Mouse (Mus musculus): ENCODE data around the gene Ube4b. TPM values are rescaled to one million over a fixed set of nuclear protein-coding genes. Genes with fewer than 3 reads are reported as not detected.
A peak's percentile ranks its signal among the peaks of the same experiment; 100 is the strongest.

The Ube4b gene
- total and polyA plus RNA-seq, 2 experiments from 2014 or later: 47.6 to 93.3 TPM

DNA sequence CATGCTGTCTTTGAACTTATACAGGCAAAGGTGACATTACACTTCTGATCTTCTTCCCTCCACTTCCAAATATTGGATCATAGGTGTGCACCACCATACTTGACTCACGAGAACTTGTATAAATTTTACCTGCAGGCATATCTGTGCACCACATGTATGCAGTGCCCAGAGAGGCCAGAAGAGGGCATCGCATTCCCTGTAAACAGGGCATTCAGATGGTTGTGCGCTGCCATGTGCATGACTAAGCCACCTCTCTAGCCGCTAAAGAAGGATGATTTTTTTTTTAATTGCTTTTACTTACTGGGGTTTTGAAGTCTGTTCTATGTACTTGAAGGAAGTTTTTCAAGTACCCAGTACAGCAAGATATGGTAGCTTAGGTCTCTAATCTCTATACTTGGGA is 27.1 kb upstream of the Ube4b start:
- 83% methylated on average over 4 of the region's 4 CpGs for WGBS
- H3K4me3 ChIP-seq (ENCODE audit: low read depth, low read length): no peak overlapping the region
- no peak overlapping the region for H3K9ac ChIP-seq
- peak; percentile 56 for TF ChIP-seq CTCF (IDR thresholded peaks at IDR 0.05; ENCODE audit: low read depth)
- ATAC-seq (no peak), DNase-seq (no peak)
- H3K9me3 ChIP-seq (ENCODE audit: low read length): no peaks in the 10 kb centered on the region
- H3K4me1 ChIP-seq (ENCODE audit: insufficient read depth): no peaks in the 10 kb centered on the region
- H3K4me2 ChIP-seq (ENCODE audit: low read depth): no peak overlapping the region
- H3K27me3 ChIP-seq (ENCODE audit: insufficient read depth, low read length): no peaks in the 10 kb centered on the region
- no peak overlapping the region for H3K27ac ChIP-seq (ENCODE audit: low read depth, low read length)
- H3K36me3 ChIP-seq (ENCODE audit: insufficient read depth): no peaks in the 10 kb centered on the region

GRCm38 (mm10) chr4:149450636-149451035 is 24.1 kb upstream of the Ube4b start:
- DNase-seq: no peak
- no peak for TF ChIP-seq CTCF (IDR thresholded peaks at IDR 0.05; ENCODE audit: low read depth)

GRCm38 (mm10) chr4:149446309-149446708 is 19.8 kb upstream of the Ube4b start:
- Histone ChIP-seq H3K9ac (no peak overlapping the region), H3K9me3 (ENCODE audit: low read length) (no peaks in the 10 kb centered on the region), H3K36me3 (ENCODE audit: insufficient read depth) (no peaks in the 10 kb centered on the region), H3K27ac (ENCODE audit: low read depth, low read length) (peak overlapping the region; percentile 91; the same call in 1 of the 2 replicates), H3K4me2 (ENCODE audit: low read depth) (peak overlapping the region; percentile 56), H3K27me3 (ENCODE audit: insufficient read depth, low read length) (no peaks in the 10 kb centered on the region), H3K4me3 (ENCODE audit: low read depth, low read length) (no peak overlapping the region), H3K4me1 (ENCODE audit: insufficient read depth) (peaks cover 14% of the 10 kb centered on the region)
- no peak for TF ChIP-seq CTCF (IDR thresholded peaks at IDR 0.05; ENCODE audit: low read depth)
- DNase-seq: no peak
- ATAC-seq: no peak
- WGBS: 38% methylated on average over 1 of the region's 1 CpGs

More at GRCm38 (mm10) chr4:149450636-149451035, 24.1 kb upstream of the Ube4b start:
- ATAC-seq: no peak
- Histone ChIP-seq H3K4me2 (ENCODE audit: low read depth) (no peak overlapping the region), H3K9ac (no peak overlapping the region), H3K9me3 (ENCODE audit: low read length) (no peaks in the 10 kb centered on the region), H3K27me3 (ENCODE audit: insufficient read depth, low read length) (no peaks in the 10 kb centered on the region), H3K4me3 (ENCODE audit: low read depth, low read length) (no peak overlapping the region), H3K4me1 (ENCODE audit: insufficient read depth) (peaks cover 6% of the 10 kb centered on the region), H3K27ac (ENCODE audit: low read depth, low read length) (no peak overlapping the region), H3K36me3 (ENCODE audit: insufficient read depth) (no peaks in the 10 kb centered on the region)
- WGBS: 89% methylated on average over 3 of the region's 3 CpGs

DNA sequence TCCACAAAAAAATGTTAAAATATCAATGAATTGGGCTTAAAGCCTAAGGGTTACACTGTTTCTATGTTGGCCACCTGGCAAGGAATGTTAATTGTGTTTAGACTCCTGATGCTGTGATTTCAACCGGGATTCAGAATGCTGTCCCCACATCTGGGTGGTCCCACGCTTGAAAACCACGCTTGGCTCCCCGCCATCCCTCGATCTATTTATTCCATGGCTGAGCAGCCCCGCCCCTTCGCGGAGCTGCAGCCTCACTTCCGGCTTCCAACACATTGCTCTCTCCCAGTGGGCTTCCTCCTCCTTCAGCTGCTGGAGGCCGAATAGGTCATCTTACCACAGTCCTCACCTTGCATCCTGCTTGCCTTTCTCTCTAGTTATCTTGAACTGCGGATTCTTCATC is 19.3 kb upstream of the Ube4b start:
- peak overlapping the region; percentile 57; the same call in 1 of the 2 replicates for H3K9ac ChIP-seq
- H3K36me3 ChIP-seq (ENCODE audit: insufficient read depth): no peaks in the 10 kb centered on the region
- ATAC-seq (peak; percentile 30), DNase-seq (peak; percentile 76)
- peaks cover 14% of the 10 kb centered on the region for H3K4me1 ChIP-seq (ENCODE audit: insufficient read depth)
- H3K4me2 ChIP-seq (ENCODE audit: low read depth): peak overlapping the region; percentile 56
- WGBS: 2% methylated on average over 11 of the region's 11 CpGs
- peak overlapping the region; percentile 91 for H3K27ac ChIP-seq (ENCODE audit: low read depth, low read length)
- peak overlapping the region; percentile 37 for H3K4me3 ChIP-seq (ENCODE audit: low read depth, low read length)
- H3K27me3 ChIP-seq (ENCODE audit: insufficient read depth, low read length): no peaks in the 10 kb centered on the region
- H3K9me3 ChIP-seq (ENCODE audit: low read length): no peaks in the 10 kb centered on the region
- TF ChIP-seq CTCF (IDR thresholded peaks at IDR 0.05; ENCODE audit: low read depth): no peak

DNA sequence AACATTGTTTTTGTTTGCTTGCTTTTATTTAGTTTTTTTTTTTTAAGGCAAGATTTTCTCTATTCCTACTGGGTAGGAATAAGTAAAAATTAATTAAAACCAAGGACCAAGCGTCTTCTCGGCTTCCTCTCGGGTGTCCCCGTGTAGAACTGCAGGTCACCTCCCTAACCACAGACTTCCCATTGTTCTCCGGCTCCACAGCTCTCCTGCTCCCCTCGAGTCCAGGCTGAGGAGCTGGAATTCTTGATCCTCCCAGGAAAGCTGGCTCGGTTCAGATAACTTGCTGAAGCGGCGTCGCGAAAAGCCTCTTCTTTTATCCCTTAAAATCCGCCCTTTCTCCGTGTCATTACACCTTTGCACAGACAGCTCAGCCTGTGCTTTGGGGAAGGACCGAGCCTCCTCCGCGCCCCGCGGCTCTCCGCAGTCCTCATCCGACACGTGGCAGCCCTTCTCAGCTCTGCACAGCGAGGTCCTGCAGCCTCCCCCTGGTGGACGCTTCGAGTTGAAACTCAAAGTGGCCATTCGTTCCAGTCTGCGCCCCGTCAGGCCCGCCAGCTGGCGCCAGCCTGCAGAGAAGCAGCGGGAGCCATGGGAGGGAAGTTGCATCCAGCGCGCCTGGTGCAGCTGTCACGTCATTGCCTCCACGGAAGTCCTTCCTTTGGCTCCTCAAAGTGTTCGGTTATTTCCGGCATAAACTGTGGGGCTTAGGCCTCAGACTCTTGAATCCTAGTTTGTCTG is 18.6 kb upstream of the Ube4b start:
- DNase-seq (peak; percentile 96), ATAC-seq (peak; percentile 98)
- peak; percentile 97 for TF ChIP-seq CTCF (IDR thresholded peaks at IDR 0.05; ENCODE audit: low read depth)
- Histone ChIP-seq H3K27ac (ENCODE audit: low read depth, low read length) (peak overlapping the region; percentile 91), H3K9me3 (ENCODE audit: low read length) (no peaks in the 10 kb centered on the region), H3K4me3 (ENCODE audit: low read depth, low read length) (peak overlapping the region; percentile 37), H3K27me3 (ENCODE audit: insufficient read depth, low read length) (no peaks in the 10 kb centered on the region), H3K4me1 (ENCODE audit: insufficient read depth) (peaks cover 14% of the 10 kb centered on the region), H3K9ac (peak overlapping the region; percentile 57), H3K36me3 (ENCODE audit: insufficient read depth) (no peaks in the 10 kb centered on the region), H3K4me2 (ENCODE audit: low read depth) (peak overlapping the region; percentile 56)
- 1% methylated on average over 36 of the region's 36 CpGs for WGBS

DNA sequence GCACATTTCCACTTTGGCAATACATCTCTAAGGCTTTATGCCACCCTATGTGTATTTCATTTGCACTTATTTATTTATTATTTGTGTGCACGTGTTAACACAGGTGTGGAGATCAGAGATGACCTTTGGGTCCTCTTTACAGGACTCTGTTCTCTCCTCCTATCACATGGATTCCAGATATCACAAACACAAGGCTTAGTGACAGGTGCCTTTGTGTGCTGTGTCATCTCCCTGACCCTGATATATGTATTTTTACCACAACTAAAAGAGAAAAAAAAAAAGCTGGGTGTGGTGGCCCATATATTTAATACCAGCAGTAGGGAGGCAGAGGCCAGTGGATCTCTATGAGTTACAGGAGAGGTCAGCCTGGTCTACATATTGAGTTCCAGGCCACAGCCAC is 17.9 kb upstream of the Ube4b start:
- Histone ChIP-seq H3K27me3 (ENCODE audit: insufficient read depth, low read length) (no peaks in the 10 kb centered on the region), H3K4me2 (ENCODE audit: low read depth) (peak overlapping the region; percentile 56), H3K9ac (peak overlapping the region; percentile 57), H3K9me3 (ENCODE audit: low read length) (no peaks in the 10 kb centered on the region), H3K27ac (ENCODE audit: low read depth, low read length) (peak overlapping the region; percentile 91), H3K36me3 (ENCODE audit: insufficient read depth) (no peaks in the 10 kb centered on the region), H3K4me3 (ENCODE audit: low read depth, low read length) (peak overlapping the region; percentile 37; the same call in 1 of the 2 replicates), H3K4me1 (ENCODE audit: insufficient read depth) (peaks cover 14% of the 10 kb centered on the region)
- TF ChIP-seq CTCF (IDR thresholded peaks at IDR 0.05; ENCODE audit: low read depth): no peak
- no peak for ATAC-seq
- DNase-seq: peak; percentile 18
- 65% methylated on average over 1 of the region's 1 CpGs for WGBS

- H3K9ac ChIP-seq: no peak overlapping the region
- no peaks in the 10 kb centered on the region for H3K27me3 ChIP-seq (ENCODE audit: insufficient read depth, low read length)
- no peak for TF ChIP-seq CTCF (IDR thresholded peaks at IDR 0.05; ENCODE audit: low read depth)
- H3K9me3 ChIP-seq (ENCODE audit: low read length): no peaks in the 10 kb centered on the region
- H3K4me1 ChIP-seq (ENCODE audit: insufficient read depth): peaks cover 14% of the 10 kb centered on the region
- WGBS: 32% methylated on average over 3 of the region's 3 CpGs
- no peak for DNase-seq
- ATAC-seq: no peak
- H3K36me3 ChIP-seq (ENCODE audit: insufficient read depth): no peaks in the 10 kb centered on the region
- no peak overlapping the region for H3K4me3 ChIP-seq (ENCODE audit: low read depth, low read length)
- H3K27ac ChIP-seq (ENCODE audit: low read depth, low read length): no peak overlapping the region
- no peak overlapping the region for H3K4me2 ChIP-seq (ENCODE audit: low read depth)
Observed at GRCm38 (mm10) chr4:149442436-149442835, 15.9 kb upstream of the Ube4b start.
